Mouse (Mus musculus) heart, embryonic 10.5 days (tissue): ENCODE measurements around the gene Cpa1. TPM values are rescaled to one million over a fixed set of nuclear protein-coding genes. Genes with fewer than 3 reads are reported as not detected.
A peak's percentile ranks its signal among the peaks of the same experiment; 100 is the strongest.

Experiments used
- DNase-seq: peaks from one replicate; pipeline ENCODE4 v3.0.0-alpha.2; 2017; ENCODE audit warnings: low spot score
- H3K27ac ChIP-seq: fragments of 300-500 bp; sonication (generic); 2 replicates; pipeline ENCODE4 v1.5.1; 2016; ENCODE audit warnings: mild to moderate bottlenecking
- H3K27me3 ChIP-seq: fragments of 300-500 bp; sonication (generic); 2 replicates; pipeline ENCODE4 v1.6.1; 2016; ENCODE audit warnings: mild to moderate bottlenecking; ENCODE audit not compliant: poor library complexity, insufficient read depth, severe bottlenecking
- H3K36me3 ChIP-seq: fragments of 300-500 bp; sonication (generic); 2 replicates; pipeline ENCODE4 v1.6.1; 2016; ENCODE audit warnings: mild to moderate bottlenecking, moderate library complexity
- H3K4me1 ChIP-seq: fragments of 300-500 bp; sonication (generic); 2 replicates; pipeline ENCODE4 v1.6.1; 2016; ENCODE audit warnings: mild to moderate bottlenecking
- H3K4me3 ChIP-seq: fragments of 300-500 bp; sonication (generic); 2 replicates; pipeline ENCODE4 v1.5.1; 2016; ENCODE audit warnings: mild to moderate bottlenecking, moderate library complexity
- H3K9me3 ChIP-seq: fragments of 300-500 bp; sonication (generic); 2 replicates; pipeline ENCODE4 v1.6.1; 2016; ENCODE audit warnings: mild to moderate bottlenecking, moderate library complexity
- WGBS: fragments of 180-500 bp; shearing (Covaris S2); methylation state at CpG from one replicate; pipeline ENCODE4 v1.1.7; 2016; 5-methylcytosine and 5-hydroxymethylcytosine counted together
- polyA plus RNA-seq: library from polyadenylated mRNA; unstranded; fragments of >200 nt; fragmentation: Nextera tagmentation; extraction: Ambion mirVana; gene quantifications from 2 replicates; pipeline ENCODE4 v1.2.1, GENCODE M21; 2016

The Cpa1 gene
- polyA plus RNA-seq, 1 experiment from 2014 or later, result 3.9 TPM

DNA sequence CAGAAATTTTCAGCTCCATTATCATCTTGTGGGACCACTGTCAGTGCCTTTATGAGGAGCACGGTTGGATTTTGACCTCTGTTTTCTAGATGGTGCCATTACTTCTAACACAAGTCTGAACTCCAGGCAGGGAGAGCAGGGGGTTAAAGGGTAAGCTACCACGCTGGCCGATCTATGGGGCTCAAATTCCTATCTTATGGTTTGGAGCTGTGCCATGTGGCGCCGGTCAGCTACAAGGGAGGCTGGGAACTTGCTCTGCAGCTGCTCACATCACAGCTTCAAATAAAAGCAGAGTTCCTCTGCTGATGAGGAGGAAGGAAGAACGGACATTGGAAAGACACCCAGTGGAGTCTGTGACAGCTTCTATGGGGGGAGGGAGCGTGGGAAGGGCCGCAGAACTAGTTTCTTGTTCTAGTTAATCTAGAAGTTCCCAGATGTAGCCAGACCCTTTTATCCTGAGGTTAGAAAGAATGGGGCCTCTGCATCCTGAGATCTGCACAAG, 3.6 kb upstream of the Cpa1 start:
- no peak for DNase-seq
- H3K9me3 ChIP-seq, result no peaks in the 10 kb centered on the region
- H3K27ac ChIP-seq, result peak overlapping the region; percentile 88
- no peaks in the 10 kb centered on the region for H3K27me3 ChIP-seq
- WGBS, result 38% methylated on average over 8 of the region's 8 CpGs
- 0 out of 2 replicates have a peak, but pooled peaks cover 2% of the 10 kb centered on the region for H3K36me3 ChIP-seq
- peaks cover 49% of the 10 kb centered on the region for H3K4me1 ChIP-seq
- H3K4me3 ChIP-seq, result no peak overlapping the region

DNA sequence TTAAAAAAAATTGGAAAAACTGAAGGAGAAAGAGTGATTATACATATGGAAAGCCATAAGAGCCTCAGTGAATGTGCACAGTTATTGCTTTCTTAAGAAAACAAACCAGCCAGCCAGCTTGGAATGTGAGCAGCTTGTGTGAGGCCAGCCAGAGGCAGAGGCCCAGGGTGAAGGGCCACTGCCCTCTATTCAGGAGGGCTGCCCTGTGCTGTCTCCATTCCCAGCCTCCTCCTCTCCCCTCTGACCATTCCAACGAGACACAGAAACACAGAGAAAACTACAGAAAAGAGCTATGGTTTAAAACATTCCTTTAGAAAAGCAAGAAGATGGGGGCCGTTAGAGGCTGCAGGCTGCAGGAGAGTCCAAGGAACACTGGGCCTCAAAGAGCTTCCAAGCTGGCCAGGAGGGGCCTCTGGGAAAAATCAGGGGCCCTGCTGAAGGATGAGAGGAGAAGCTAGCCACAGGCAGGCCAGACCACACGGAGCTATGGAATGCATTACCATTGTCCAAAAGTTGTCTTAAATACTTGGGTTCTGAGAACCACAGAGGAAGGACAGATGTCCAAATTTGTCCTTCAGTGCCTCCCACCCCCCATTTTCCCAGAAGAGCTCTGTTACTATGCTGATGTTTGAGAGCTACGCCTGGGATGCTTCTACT, 2.7 kb upstream of the Cpa1 start:
- DNase-seq, result no peak
- peak overlapping the region; percentile 88 for H3K27ac ChIP-seq
- WGBS, result 47% methylated on average over 4 of the region's 4 CpGs
- peaks cover 50% of the 10 kb centered on the region for H3K4me1 ChIP-seq
- no peaks in the 10 kb centered on the region for H3K9me3 ChIP-seq
- H3K36me3 ChIP-seq, result 0 out of 2 replicates have a peak, but pooled peaks cover 2% of the 10 kb centered on the region
- no peaks in the 10 kb centered on the region for H3K27me3 ChIP-seq
- no peak overlapping the region for H3K4me3 ChIP-seq

DNA sequence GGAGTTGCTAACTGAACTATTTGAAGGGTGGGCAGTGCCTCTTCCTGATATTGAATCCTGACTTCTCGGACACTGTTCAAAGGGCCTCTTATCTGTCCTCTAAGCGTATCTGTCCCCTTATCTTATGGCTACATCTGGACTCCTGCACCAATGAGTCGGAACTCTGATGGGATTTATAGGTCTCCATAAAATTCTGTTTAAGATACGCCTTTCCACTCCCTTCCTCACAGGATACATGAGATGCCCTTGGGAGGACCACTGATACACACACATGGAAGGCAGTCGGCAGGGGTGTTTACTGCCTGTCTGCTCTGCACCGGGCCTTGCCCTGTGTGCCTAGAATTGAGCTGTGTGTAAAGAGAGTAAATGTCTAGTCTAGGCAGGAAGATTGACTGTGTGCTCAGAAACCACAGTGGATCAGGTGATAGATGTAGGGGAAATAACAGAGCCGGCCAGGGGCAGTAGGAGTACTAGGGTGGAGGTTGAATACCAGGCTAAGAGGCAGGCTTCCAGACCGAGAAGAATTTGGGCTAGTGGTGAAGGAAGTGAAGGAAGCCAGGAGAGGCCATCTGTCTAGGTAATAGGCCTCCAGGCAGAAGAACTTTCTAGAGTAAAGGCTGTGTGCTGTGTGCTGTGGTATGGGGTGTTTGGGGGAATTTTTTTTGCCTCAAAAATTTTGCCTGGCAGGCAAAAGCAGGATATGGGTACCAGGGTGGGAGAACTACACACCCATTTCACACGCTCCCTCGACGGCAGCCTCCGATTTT, 4.9 kb downstream of the Cpa1 start:
- Histone ChIP-seq H3K36me3 (0 out of 2 replicates have a peak, but pooled peaks cover 2% of the 10 kb centered on the region), H3K9me3 (no peaks in the 10 kb centered on the region), H3K4me1 (peaks cover 42% of the 10 kb centered on the region), H3K27me3 (no peaks in the 10 kb centered on the region), H3K4me3 (no peak overlapping the region), H3K27ac (peak overlapping the region; percentile 42; the same call in 1 of the 2 replicates)
- 67% methylated on average over 12 of the region's 12 CpGs for WGBS
- no peak for DNase-seq

DNA sequence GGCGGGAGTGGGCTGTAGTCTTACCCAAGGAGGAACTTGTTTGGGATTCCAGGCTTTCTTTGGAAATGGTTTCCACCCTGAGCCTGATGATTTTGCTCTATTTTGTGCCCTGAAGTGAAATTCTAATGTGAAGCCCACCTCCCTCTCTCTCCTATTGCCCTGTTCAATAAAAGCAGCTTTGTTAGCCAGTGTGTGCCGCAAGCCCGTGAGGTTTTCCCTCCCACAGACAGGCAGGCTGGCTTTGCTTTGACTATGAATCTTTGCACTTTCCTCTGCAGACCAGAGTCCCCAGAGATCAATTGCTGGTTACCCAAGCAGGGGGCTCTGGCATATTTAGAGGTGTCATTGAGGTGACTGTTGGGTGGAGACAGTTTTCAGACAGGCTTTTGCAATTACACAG, 5.4 kb downstream of the Cpa1 start:
- no peaks in the 10 kb centered on the region for H3K27me3 ChIP-seq
- WGBS, result 80% methylated on average over 3 of the region's 3 CpGs
- 0 out of 2 replicates have a peak, but pooled peaks cover 2% of the 10 kb centered on the region for H3K36me3 ChIP-seq

DNA sequence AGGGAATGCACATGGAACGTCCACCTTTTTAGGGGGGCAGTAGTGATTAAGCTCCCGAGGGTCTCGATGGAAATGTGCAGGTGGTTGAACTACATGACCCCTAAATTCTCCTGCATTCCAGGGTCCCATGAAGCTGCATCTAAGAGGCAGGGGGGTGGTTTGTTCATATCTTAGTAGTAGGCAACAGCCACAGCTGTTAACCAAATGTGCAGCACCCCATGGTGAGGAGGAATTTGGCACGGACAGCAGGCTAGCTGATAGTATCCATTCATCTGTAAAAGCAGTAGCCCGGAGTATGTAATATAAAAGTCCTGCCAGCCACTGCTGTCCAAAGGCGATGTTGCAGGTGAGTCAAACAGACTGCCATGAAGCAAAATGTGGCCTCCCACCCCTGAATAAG, 6.4 kb downstream of the Cpa1 start:
- no peaks in the 10 kb centered on the region for H3K27me3 ChIP-seq
- WGBS, result 81% methylated on average over 6 of the region's 6 CpGs
- peaks cover 38% of the 10 kb centered on the region for H3K4me1 ChIP-seq
- no peak overlapping the region for H3K27ac ChIP-seq
- H3K9me3 ChIP-seq, result no peaks in the 10 kb centered on the region
- no peak for DNase-seq
- H3K36me3 ChIP-seq, result no peaks in the 10 kb centered on the region
- H3K4me3 ChIP-seq, result no peak overlapping the region

More for the DNA sequence above, 5.4 kb downstream of the Cpa1 start:
- peaks cover 41% of the 10 kb centered on the region for H3K4me1 ChIP-seq
- H3K4me3 ChIP-seq, result no peak overlapping the region
- H3K9me3 ChIP-seq, result no peaks in the 10 kb centered on the region
- peak overlapping the region; percentile 42; the same call in 1 of the 2 replicates for H3K27ac ChIP-seq
- no peak for DNase-seq

DNA sequence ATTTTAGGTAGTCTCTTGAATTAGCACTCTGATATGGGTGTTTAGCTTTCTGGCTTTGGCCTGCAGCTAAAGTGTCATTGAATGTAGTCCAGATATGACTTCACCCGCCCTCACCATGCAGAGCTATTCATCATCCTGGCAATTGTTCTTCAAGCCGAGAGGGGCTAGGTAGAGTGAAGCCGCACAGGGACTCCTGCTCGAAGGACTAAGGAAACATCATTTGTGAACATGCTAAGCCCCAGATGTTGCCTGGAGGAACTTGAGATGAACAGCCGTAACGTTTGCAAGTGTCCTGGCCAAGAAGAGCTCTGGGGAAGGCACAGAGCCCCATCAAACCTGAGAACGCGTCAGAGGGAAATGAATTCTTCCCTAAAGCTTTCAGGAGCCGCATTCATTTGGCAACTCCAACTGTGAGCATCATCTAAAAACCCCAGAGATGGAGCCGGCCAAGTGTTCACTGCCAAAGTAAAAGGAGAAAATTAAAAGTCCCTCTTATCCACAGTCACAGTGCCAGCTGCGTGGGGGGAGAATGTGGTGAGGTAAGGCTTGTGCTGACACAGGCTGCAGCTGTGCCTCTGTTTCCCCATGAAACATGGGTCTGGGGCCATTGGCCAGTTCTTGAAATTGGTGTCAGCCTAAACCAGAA, 10.8 kb downstream of the Cpa1 start:
- no peak for DNase-seq
- H3K27ac ChIP-seq, result peak overlapping the region; percentile 23; the same call in 1 of the 2 replicates
- no peak overlapping the region for H3K4me3 ChIP-seq
- peaks cover 15% of the 10 kb centered on the region for H3K4me1 ChIP-seq
- H3K36me3 ChIP-seq, result no peaks in the 10 kb centered on the region
- no peaks in the 10 kb centered on the region for H3K9me3 ChIP-seq
- WGBS, result 80% methylated on average over 11 of the region's 11 CpGs
- H3K27me3 ChIP-seq, result no peaks in the 10 kb centered on the region

DNA sequence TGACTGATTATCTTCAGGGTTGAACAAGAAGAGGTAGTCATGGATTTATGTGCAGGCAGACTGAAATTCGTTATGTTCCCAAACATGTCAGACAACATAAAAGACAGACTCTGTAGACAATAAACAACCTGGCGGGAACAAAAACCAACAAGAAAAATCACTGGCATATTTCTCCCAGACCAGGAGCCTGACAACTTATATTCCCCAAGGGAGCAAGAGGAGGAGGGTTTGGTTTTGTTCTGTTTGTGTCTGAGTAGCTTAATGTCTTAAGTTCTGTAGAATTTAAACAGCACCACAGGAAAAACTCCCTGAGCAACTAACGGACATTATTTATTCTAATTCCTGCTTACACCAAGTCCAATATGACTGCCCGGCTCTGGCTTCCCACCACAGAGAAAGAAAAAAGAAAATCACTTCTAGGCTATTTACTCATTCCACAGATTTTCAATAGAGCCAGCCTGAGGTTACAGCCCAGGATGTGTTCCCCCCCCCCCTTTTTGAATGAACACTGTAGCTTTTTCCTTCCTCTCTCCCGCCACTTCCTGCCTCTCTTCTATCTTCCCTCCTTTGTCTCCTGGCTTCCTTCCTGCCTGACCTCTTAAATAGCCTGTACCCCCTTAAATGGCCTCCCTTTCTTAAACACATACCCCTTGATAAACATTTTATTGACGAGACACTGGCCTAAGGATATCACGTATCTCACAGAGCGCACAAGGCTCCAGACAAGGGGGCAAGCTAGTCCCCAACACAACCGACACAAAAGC, 13.6 kb downstream of the Cpa1 start:
- Histone ChIP-seq H3K4me1 (peaks cover 35% of the 10 kb centered on the region), H3K27me3 (no peaks in the 10 kb centered on the region), H3K27ac (peak overlapping the region; percentile 75), H3K9me3 (no peaks in the 10 kb centered on the region), H3K4me3 (no peak overlapping the region), H3K36me3 (no peaks in the 10 kb centered on the region)
- WGBS, result 50% methylated on average over 9 of the region's 9 CpGs
- DNase-seq, result no peak

DNA sequence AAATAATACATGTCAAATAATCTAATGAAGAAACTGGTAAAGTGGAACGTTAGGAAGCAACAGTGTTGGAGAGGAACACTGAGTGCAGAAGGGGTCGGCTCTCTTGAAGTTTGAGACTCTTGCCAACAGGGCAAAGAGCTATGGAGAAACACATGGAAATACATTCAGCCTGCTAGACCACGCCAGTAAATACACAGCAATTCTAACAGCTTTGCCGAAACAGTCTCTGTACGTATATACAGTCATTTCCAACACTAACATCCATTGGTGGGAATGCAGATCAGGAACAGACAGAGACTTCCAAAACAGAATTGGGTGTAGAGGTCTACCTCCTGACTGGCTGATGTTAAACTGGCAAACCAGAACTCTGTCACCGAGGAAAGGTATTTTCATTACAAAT, 14.5 kb downstream of the Cpa1 start:
- DNase-seq, result no peak
- 83% methylated on average over 6 of the region's 6 CpGs for WGBS
- peaks cover 36% of the 10 kb centered on the region for H3K4me1 ChIP-seq
- H3K36me3 ChIP-seq, result peaks cover 2% of the 10 kb centered on the region; the same call in 1 of the 2 replicates
- no peak overlapping the region for H3K4me3 ChIP-seq
- H3K27me3 ChIP-seq, result no peaks in the 10 kb centered on the region
- H3K27ac ChIP-seq, result peak overlapping the region; percentile 75
- H3K9me3 ChIP-seq, result no peaks in the 10 kb centered on the region

DNA sequence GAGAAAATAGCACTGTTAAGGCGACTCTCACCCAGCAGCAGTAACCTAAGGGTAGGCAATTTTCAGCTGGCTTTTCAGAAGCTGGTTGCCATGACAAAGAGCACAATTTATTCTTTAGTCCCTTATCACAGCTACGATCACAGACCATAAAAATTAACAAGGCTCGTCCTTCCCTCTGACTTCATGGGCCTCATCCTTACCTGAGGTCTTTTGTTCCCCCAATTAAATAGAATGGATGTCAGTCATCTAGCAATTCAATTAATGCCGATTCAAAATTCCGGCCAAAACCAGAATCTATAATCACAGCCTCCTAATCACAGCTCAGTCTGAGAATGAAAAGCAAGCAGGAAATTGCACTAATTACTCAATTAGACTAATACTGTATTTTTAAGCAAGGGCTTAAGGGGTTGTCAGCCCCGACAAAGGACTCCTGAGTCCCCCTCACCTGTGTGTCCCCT, 15.4 kb downstream of the Cpa1 start:
- WGBS, result 79% methylated on average over 6 of the region's 6 CpGs
- Histone ChIP-seq H3K4me1 (peaks cover 36% of the 10 kb centered on the region), H3K27me3 (no peaks in the 10 kb centered on the region), H3K9me3 (no peaks in the 10 kb centered on the region), H3K27ac (peak overlapping the region; percentile 75; the same call in 1 of the 2 replicates), H3K36me3 (peaks cover 8% of the 10 kb centered on the region; the same call in 1 of the 2 replicates), H3K4me3 (no peak overlapping the region)
- DNase-seq, result no peak

DNA sequence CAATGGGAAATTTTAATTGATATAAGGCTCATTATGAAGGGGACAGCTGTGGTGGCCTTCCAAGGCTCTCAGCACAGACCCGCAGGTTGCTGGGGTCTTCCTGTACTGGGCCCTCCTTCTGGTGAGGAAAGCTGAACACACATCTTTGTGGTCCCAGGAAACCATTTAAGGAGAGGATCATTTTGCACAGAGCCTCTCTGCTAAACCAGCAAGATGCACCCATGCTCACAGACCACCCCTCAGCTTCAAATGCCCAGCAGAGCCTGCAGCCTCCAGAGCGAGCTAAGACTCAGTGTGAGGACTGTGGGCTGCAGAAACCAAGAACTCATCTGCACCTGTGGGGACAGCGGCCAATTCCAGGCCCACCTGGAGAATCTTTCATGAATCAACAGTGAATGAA, 15.9 kb downstream of the Cpa1 start:
- DNase-seq, result no peak
- H3K27ac ChIP-seq, result peak overlapping the region; percentile 75
- peaks cover 8% of the 10 kb centered on the region; the same call in 1 of the 2 replicates for H3K36me3 ChIP-seq
- WGBS, result 82% methylated on average over 3 of the region's 3 CpGs
- H3K4me3 ChIP-seq, result no peak overlapping the region
- H3K27me3 ChIP-seq, result no peaks in the 10 kb centered on the region
- no peaks in the 10 kb centered on the region for H3K9me3 ChIP-seq
- peaks cover 31% of the 10 kb centered on the region for H3K4me1 ChIP-seq

DNA sequence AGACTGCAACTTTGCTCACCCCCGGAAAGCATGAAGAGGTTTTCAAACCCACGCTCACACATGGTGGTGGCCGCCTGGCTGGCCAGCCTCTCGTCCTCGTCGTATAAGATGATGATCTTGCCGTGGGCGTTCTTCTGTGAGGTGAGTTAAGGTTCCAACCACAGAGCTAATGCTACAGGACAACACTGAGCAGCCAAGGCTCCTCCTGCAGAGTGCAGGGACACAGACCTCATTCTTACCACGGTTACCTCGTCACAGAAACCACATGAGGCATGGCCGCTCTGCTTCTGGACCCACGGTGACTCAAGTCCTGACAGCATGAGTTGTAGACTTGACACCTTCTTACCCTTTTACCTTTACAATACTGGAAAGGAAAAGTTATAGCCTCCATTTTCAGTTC, 18.3 kb downstream of the Cpa1 start:
- peak overlapping the region; percentile 19; the same call in 1 of the 2 replicates for H3K27ac ChIP-seq
- DNase-seq, result no peak
- no peak overlapping the region for H3K4me3 ChIP-seq
- peaks cover 33% of the 10 kb centered on the region for H3K4me1 ChIP-seq
- peaks cover 8% of the 10 kb centered on the region; the same call in 1 of the 2 replicates for H3K36me3 ChIP-seq
- WGBS, result 90% methylated on average over 12 of the region's 12 CpGs
- H3K27me3 ChIP-seq, result no peaks in the 10 kb centered on the region
- H3K9me3 ChIP-seq, result no peaks in the 10 kb centered on the region

DNA sequence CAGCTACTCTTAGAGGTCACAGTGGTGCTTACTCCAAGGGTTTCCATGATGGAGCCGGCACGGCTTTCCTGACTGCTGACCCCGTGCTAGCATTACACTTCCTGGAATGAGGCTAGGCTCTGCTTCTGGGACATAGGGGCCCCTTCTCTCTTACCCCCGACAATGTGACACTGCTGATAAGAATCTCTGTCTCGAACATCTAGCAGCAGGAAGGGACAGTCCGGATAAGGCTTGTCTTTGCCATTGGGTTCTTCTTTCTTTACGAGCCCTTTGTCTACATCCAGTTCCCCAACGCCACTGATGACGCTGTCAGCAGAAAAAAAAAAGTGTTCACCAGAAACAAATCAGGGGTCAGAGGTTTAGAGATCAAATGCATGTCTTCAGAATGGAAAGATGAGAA, 19.6 kb downstream of the Cpa1 start:
- no peak overlapping the region for H3K4me3 ChIP-seq
- peaks cover 8% of the 10 kb centered on the region; the same call in 1 of the 2 replicates for H3K36me3 ChIP-seq
- H3K9me3 ChIP-seq, result no peaks in the 10 kb centered on the region
- 0 out of 2 replicates have a peak overlapping the region, but pooled peaks have one; percentile 12 for H3K27ac ChIP-seq
- no peaks in the 10 kb centered on the region for H3K27me3 ChIP-seq
- H3K4me1 ChIP-seq, result peaks cover 30% of the 10 kb centered on the region
- DNase-seq, result no peak
- 61% methylated on average over 9 of the region's 9 CpGs for WGBS
